Mouse (Mus musculus) myocyte (in vitro differentiated cells): ENCODE measurements around the gene Sod3.

ENCODE experiments used
- MYOD1 ChIP-seq, 3 experiments: IDR thresholded peaks; one replicate each; pipeline ENCODE4 v1.6.1; 2011; ENCODE audit warnings: control low read depth in 2 of 3, low read depth in 2 of 3, mild to moderate bottlenecking in 2 of 3, moderate library complexity in 1 of 3; ENCODE audit not compliant: insufficient read length in 2 of 3, control insufficient read depth in 1 of 3
- POLR2A ChIP-seq: IDR thresholded peaks from one replicate; pipeline ENCODE4 v1.6.1; 2011; ENCODE audit warnings: low read depth, mild to moderate bottlenecking, control low read depth, moderate library complexity; ENCODE audit not compliant: insufficient read length

- TF ChIP-seq POLR2A = no peak
- TF ChIP-seq MYOD1 (IDR thresholded peaks at IDR 0.05; ENCODE audit: control insufficient read depth in 1 of 3, insufficient read length in 2 of 3, low read depth in 2 of 3) = no peak
Observed at GRCm38 (mm10) chr5:52388092-52388749, 24.6 kb downstream of the Sod3 start.
